ENCODE assay signal across 26 mouse cellular contexts in the genomic region with DNA sequence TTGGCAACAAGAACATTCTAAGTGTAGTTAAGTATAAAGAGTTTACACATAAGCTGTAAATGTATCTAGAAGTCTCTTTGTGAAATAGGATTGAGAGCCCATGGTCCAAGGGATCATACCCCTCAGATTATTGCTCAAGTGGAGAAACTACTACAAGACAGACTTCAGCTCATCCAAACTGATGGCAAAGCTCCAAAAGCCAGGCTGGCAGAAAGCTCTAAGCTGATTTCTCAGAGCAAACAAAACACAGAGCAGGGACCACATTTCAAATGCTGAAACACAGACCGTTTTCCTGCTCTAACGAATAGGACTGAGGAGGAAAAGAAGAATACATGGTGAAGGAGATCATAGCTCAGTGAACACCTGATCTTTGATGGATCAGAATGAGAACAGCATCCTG.
"Had no signal": no experiment of that assay in that cellular context is flagged by ENCODE, and none has a peak within 500 bp of the region (broad histone marks: within the 10 kb centered on the region; RNA-seq: fewer than 3 reads in every experiment).

No protein-coding gene starts in this region.

- H3K27ac ChIP-seq: heart, adult 2 months; heart, embryonic 13.5 days; heart, embryonic 15.5 days; hindbrain, embryonic 14.5 days; intestine, embryonic 15.5 days; kidney, embryonic 15.5 days; kidney, postnatal 0 days; limb, embryonic 13.5 days; limb, embryonic 15.5 days; liver, embryonic 12.5 days; liver, embryonic 14.5 days had no signal

- H3K9ac ChIP-seq: heart, embryonic 13.5 days; heart, embryonic 15.5 days; hindbrain, embryonic 14.5 days; intestine, embryonic 15.5 days; kidney, embryonic 15.5 days; limb, embryonic 13.5 days; limb, embryonic 15.5 days; liver, embryonic 12.5 days; liver, embryonic 14.5 days had no signal

- H3K27me3 ChIP-seq: heart, embryonic 13.5 days; heart, embryonic 15.5 days; intestine, embryonic 15.5 days; kidney, embryonic 15.5 days; limb, embryonic 13.5 days; limb, embryonic 15.5 days; liver, embryonic 12.5 days had no signal

- DNase-seq: gastrocnemius, postnatal 14 days; gastrocnemius, postnatal 36 days; heart, adult 2 months; heart, postnatal 14 days; heart, postnatal 36 days; kidney, adult 2 months; kidney, adult 9 months; kidney, postnatal 14 days; kidney, postnatal 36 days; layer of hippocampus, adult 9-11 months; layer of hippocampus, postnatal 36 days; left cerebral cortex, postnatal 4 days had no signal

- H3K4me2 ChIP-seq: heart, embryonic 11.5 days; heart, embryonic 13.5 days; heart, embryonic 15.5 days; hindbrain, embryonic 14.5 days; intestine, embryonic 15.5 days; kidney, embryonic 15.5 days; limb, embryonic 13.5 days; limb, embryonic 15.5 days; liver, embryonic 12.5 days had no signal

- H3K4me1 ChIP-seq: heart, embryonic 13.5 days; heart, embryonic 15.5 days; intestine, embryonic 15.5 days; kidney, embryonic 15.5 days; limb, embryonic 13.5 days; limb, embryonic 15.5 days; liver, embryonic 12.5 days had no signal

- H3K4me3 ChIP-seq: heart, adult 2 months; heart, embryonic 13.5 days; heart, embryonic 15.5 days; intestine, embryonic 15.5 days; kidney, embryonic 15.5 days; limb, embryonic 13.5 days; limb, embryonic 15.5 days; liver, embryonic 12.5 days had no signal

- H3K36me3 ChIP-seq: heart, embryonic 13.5 days; heart, embryonic 15.5 days; intestine, embryonic 15.5 days; kidney, embryonic 15.5 days; limb, embryonic 13.5 days; limb, embryonic 15.5 days; liver, embryonic 12.5 days had no signal

- H3K9me3 ChIP-seq: heart, embryonic 13.5 days; heart, embryonic 15.5 days; intestine, embryonic 15.5 days; kidney, embryonic 15.5 days; limb, embryonic 13.5 days; limb, embryonic 15.5 days had no signal

- ATAC-seq: hindbrain, embryonic 16.5 days; inflammation-experienced regulatory T-cells, adult 6 months; intestine, embryonic 15.5 days; intestine, postnatal 0 days; liver, embryonic 12.5 days had no signal
